Comparison of ENCODE assay signal across 24 mouse cellular contexts in the genomic region with DNA sequence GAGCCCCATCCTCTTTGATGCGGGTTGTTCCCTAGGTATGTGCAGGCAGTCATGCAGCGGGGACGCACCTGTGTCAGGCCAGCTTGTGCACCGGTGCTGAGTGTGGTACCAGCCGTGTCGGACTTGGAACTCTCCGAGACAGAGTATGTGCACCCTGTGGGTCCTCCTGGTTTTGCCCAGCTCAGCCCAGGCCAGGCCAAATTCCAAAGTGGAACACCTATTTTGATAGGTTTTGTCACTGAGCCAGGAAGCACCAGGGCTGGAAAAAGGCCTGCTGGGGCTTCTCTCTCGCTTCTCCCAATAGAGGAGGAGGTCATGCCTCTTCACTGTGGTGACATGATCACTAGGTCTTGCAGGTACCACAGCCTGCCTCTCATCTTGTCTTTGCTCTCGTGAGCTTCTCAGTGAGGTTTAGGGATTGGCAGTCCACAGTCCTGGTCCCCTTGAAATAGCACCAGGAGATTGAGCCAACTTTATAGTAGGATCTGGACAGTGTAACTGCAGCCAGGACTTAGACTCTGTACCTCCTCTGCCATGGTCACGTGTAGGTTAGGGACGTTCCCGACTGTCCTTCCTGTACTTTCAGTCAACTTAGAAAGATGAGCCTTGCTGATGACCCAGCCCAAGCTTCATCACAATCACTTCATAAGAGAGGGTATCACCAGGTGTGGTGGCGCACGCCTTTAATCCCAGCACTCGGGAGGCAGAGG. TPM values are rescaled to one million over a fixed set of nuclear protein-coding genes. Genes with fewer than 3 reads are reported as not detected.
A peak's percentile ranks its signal among the peaks of the same experiment; 100 is the strongest.
DNase-seq lines count a peak whose midpoint lies in the region; ATAC-seq and TF ChIP-seq lines count a peak whose summit lies in the region.
"Had no signal": no experiment of that assay in that cellular context is flagged by ENCODE, and none has a peak within 500 bp of the region (broad histone marks: within the 10 kb centered on the region; RNA-seq: fewer than 3 reads in every experiment).

No protein-coding gene starts in this region.

- WGBS in kidney, embryonic 16.5 days, result 94% methylated on average over 15 of the region's 15 CpGs
- 72% methylated on average over 15 of the region's 15 CpGs for WGBS in kidney, adult 2 months
- 95% methylated on average over 15 of the region's 15 CpGs for WGBS in kidney, embryonic 14.5 days

- H3K9me3 ChIP-seq in kidney, embryonic 16.5 days (ENCODE audit: low read length), result no peaks in the 10 kb centered on the region
- no peaks in the 10 kb centered on the region for H3K9me3 ChIP-seq in kidney, embryonic 14.5 days (ENCODE audit: control insufficient read depth, low read length)
- H3K9me3 ChIP-seq: embryonic facial prominence, embryonic 10.5 days; embryonic facial prominence, embryonic 12.5 days; forebrain, embryonic 13.5 days; G1E had no signal

- peaks cover 85% of the 10 kb centered on the region for H3K36me3 ChIP-seq in kidney, embryonic 16.5 days (ENCODE audit: insufficient read depth, low read length)
- H3K36me3 ChIP-seq in kidney, adult 2 months (ENCODE audit: control insufficient read depth, insufficient read depth, low read length), result no peaks in the 10 kb centered on the region; the same call in 1 of the 2 replicates
- H3K36me3 ChIP-seq in kidney, embryonic 14.5 days (ENCODE audit: control insufficient read depth, insufficient read depth, low read length), result peaks cover 89% of the 10 kb centered on the region

- no peak overlapping the region for H3K4me2 ChIP-seq in kidney, embryonic 16.5 days (replicated peaks; ENCODE audit: low read depth, low read length)
- H3K4me2 ChIP-seq in kidney, embryonic 14.5 days (replicated peaks; ENCODE audit: low read depth, low read length), result no peak overlapping the region
- H3K4me2 ChIP-seq: embryonic facial prominence, embryonic 12.5 days; forebrain, embryonic 13.5 days had no signal

- no peak for ATAC-seq in kidney, embryonic 16.5 days (ENCODE audit: low FRiP score, low TSS enrichment)
- no peak for ATAC-seq in kidney, embryonic 14.5 days (ENCODE audit: low FRiP score, low TSS enrichment)
- ATAC-seq: activated CD4-positive, CD25-positive, alpha-beta regulatory T cell, adult 4 months; CD4-positive, CD25-positive, alpha-beta regulatory T cell, adult 4 months; forebrain, embryonic 13.5 days; Patski had no signal

- H3K4me3 ChIP-seq in kidney, embryonic 16.5 days (ENCODE audit: low read length), result no peak overlapping the region
- H3K4me3 ChIP-seq in kidney, adult 2 months (ENCODE audit: insufficient read depth, low read depth, low read length), result no peak overlapping the region
- no peak overlapping the region for H3K4me3 ChIP-seq in kidney, embryonic 14.5 days (ENCODE audit: low read length)
- H3K4me3 ChIP-seq: embryonic facial prominence, embryonic 10.5 days; embryonic facial prominence, embryonic 12.5 days; forebrain, embryonic 13.5 days had no signal

- TF ChIP-seq CTCF in kidney, adult 2 months (conservative IDR thresholded peaks at IDR 0.05; ENCODE audit: insufficient read depth, insufficient read length, low read depth, low read length), result no peak

- no peak overlapping the region for H3K27ac ChIP-seq in kidney, embryonic 16.5 days (ENCODE audit: low read length)
- peak overlapping the region; percentile 78 for H3K27ac ChIP-seq in kidney, adult 2 months (ENCODE audit: insufficient read depth, low read depth, low read length)
- no peak overlapping the region for H3K27ac ChIP-seq in kidney, embryonic 14.5 days (ENCODE audit: low read depth, low read length)
- H3K27ac ChIP-seq: embryonic facial prominence, embryonic 10.5 days; embryonic facial prominence, embryonic 12.5 days; forebrain, embryonic 13.5 days had no signal

- H3K9ac ChIP-seq in kidney, embryonic 16.5 days (replicated peaks; ENCODE audit: low read length), result no peak overlapping the region
- no peak overlapping the region for H3K9ac ChIP-seq in kidney, embryonic 14.5 days (ENCODE audit: low read depth, low read length)
- H3K9ac ChIP-seq: embryonic facial prominence, embryonic 12.5 days; forebrain, embryonic 13.5 days had no signal

- no peak for TF ChIP-seq POLR2A in kidney, adult 2 months (IDR thresholded peaks at IDR 0.05; ENCODE audit: low read depth, low read length)

- no peaks in the 10 kb centered on the region for H3K4me1 ChIP-seq in kidney, embryonic 16.5 days (ENCODE audit: insufficient read depth, low read length)
- peaks cover 9% of the 10 kb centered on the region; the same call in 1 of the 2 replicates for H3K4me1 ChIP-seq in kidney, adult 2 months (ENCODE audit: control insufficient read depth, insufficient read depth, low read length)
- no peaks in the 10 kb centered on the region for H3K4me1 ChIP-seq in kidney, embryonic 14.5 days (ENCODE audit: control insufficient read depth, insufficient read depth, low read length)
- H3K4me1 ChIP-seq: embryonic facial prominence, embryonic 10.5 days; embryonic facial prominence, embryonic 12.5 days; forebrain, embryonic 13.5 days had no signal

- H3K27me3 ChIP-seq in kidney, embryonic 16.5 days (ENCODE audit: insufficient read depth, low read length), result no peaks in the 10 kb centered on the region
- H3K27me3 ChIP-seq in kidney, adult 2 months (replicated peaks; ENCODE audit: control insufficient read depth, insufficient read depth, low read length), result no peaks in the 10 kb centered on the region
- no peaks in the 10 kb centered on the region for H3K27me3 ChIP-seq in kidney, embryonic 14.5 days (ENCODE audit: control insufficient read depth, insufficient read depth, low read length)
- H3K27me3 ChIP-seq: CH12.LX; embryonic facial prominence, embryonic 12.5 days; forebrain, embryonic 13.5 days; Patski had no signal

- peak; percentile 80 for DNase-seq in kidney, adult 11 months
- DNase-seq in kidney, adult 2 months, result peak; percentile 88
- DNase-seq in kidney, postnatal 10 days, result no peak
- peak; percentile 91 for DNase-seq in kidney, adult 9 months
- DNase-seq in kidney, postnatal 36 days, result peak; percentile 79 to 80
- DNase-seq: adrenal gland, adult 8-10 months; adrenal gland, postnatal 14 days; adrenal gland, postnatal 36 days; B cell, adult 2 months; cerebellum, adult 11-12 months; cerebellum, adult 2 months; cerebellum, adult 9-10 months; cerebellum, postnatal 10 days; cerebellum, postnatal 25 days had no signal

RNA-seq across cellular contexts. Expression of a gene that starts 6.3 kb away (rescaled TPM):
- 0.52 and 0.89 TPM in 2 replicates for polyA plus RNA-seq in kidney, embryonic 16.5 days (2015; fragmentation: Nextera tagmentation; extraction: Ambion mirVana)
- 0.20 and 0.37 TPM in 2 replicates for polyA plus RNA-seq in kidney, adult 2 months (2012; rRNA removed)
- 0.38 and 0.46 TPM in 2 replicates for polyA plus RNA-seq in kidney, embryonic 14.5 days (2014; fragmentation: Nextera tagmentation; extraction: Ambion mirVana)
- polyA plus RNA-seq: activated CD4-positive, CD25-positive, alpha-beta regulatory T cell, adult 4 months; CD4-positive, CD25-positive, alpha-beta regulatory T cell, adult 4 months; forebrain, embryonic 13.5 days had no signal

RNA-seq across cellular contexts. Expression of a gene that starts 10.1 kb away (rescaled TPM):
- polyA plus RNA-seq in kidney, embryonic 16.5 days (2015; fragmentation: Nextera tagmentation; extraction: Ambion mirVana), result 17.7 and 19.4 TPM in 2 replicates
- 25.0 and 32.0 TPM in 2 replicates for polyA plus RNA-seq in kidney, adult 2 months (2012; rRNA removed)
- 5.2 and 5.9 TPM in 2 replicates for polyA plus RNA-seq in kidney, embryonic 14.5 days (2014; fragmentation: Nextera tagmentation; extraction: Ambion mirVana)

RNA-seq across cellular contexts. Expression of a gene that starts 14.9 kb away (rescaled TPM):
- polyA plus RNA-seq in kidney, embryonic 16.5 days (2015; fragmentation: Nextera tagmentation; extraction: Ambion mirVana), result 6.4 TPM in 2 replicates
- polyA plus RNA-seq in kidney, adult 2 months (2012; rRNA removed), result 3.4 and 4.4 TPM in 2 replicates
- 6.3 and 6.9 TPM in 2 replicates for polyA plus RNA-seq in kidney, embryonic 14.5 days (2014; fragmentation: Nextera tagmentation; extraction: Ambion mirVana)
- polyA plus RNA-seq: activated CD4-positive, CD25-positive, alpha-beta regulatory T cell, adult 4 months; CD4-positive, CD25-positive, alpha-beta regulatory T cell, adult 4 months had no signal

RNA-seq across cellular contexts. Expression of a gene that starts 51.4 kb away (rescaled TPM):
- 73.6 and 74.3 TPM in 2 replicates for polyA plus RNA-seq in kidney, embryonic 16.5 days (2015; fragmentation: Nextera tagmentation; extraction: Ambion mirVana)
- 112 and 124 TPM in 2 replicates for polyA plus RNA-seq in kidney, adult 2 months (2012; rRNA removed)
- 27.9 and 40.4 TPM in 2 replicates for polyA plus RNA-seq in kidney, embryonic 14.5 days (2014; fragmentation: Nextera tagmentation; extraction: Ambion mirVana)

RNA-seq across cellular contexts. Expression of a gene that starts 54.1 kb away (rescaled TPM):
- 8.3 and 11.7 TPM in 2 replicates for polyA plus RNA-seq in kidney, embryonic 16.5 days (2015; fragmentation: Nextera tagmentation; extraction: Ambion mirVana)
- 16.3 and 18.5 TPM in 2 replicates for polyA plus RNA-seq in kidney, adult 2 months (2012; rRNA removed)
- polyA plus RNA-seq in kidney, embryonic 14.5 days (2014; fragmentation: Nextera tagmentation; extraction: Ambion mirVana), result 8.9 and 10.2 TPM in 2 replicates
